Mouse (Mus musculus) kidney, adult 2 months (tissue): ENCODE data around the gene Frmd4a.

ENCODE experiments used
- CTCF ChIP-seq: fragments of 200-500 bp; conservative IDR thresholded peaks from 2 replicates; pipeline ENCODE4 v1.5.1; 2011; ENCODE audit warnings: low read depth, mild to moderate bottlenecking, control low read depth, low read length, moderate library complexity, mixed read lengths; ENCODE audit not compliant: insufficient read depth, insufficient read length
- POLR2A ChIP-seq: fragments of 200-500 bp; IDR thresholded peaks from one replicate; pipeline ENCODE4 v1.6.1; 2011; ENCODE audit warnings: low read depth, low read length, control low read depth

DNA sequence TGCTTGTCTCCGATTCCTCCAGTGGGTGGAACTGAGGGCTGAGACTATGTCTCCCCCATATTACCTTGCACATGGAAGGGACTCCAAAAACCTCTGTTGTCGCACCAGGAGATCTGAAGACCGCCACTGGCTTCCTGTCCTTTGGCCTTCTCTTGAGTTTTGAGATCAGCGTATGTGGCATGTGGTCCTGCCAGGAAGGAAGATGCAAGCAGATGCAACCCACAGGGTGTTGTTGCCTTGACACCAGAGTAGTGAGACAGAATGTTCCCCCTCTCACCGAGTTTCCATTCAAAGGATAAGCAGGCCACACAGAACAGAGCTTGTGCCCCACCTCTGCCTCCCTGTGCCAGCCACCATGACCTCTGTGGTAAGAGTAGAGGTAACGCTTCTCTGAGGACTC, 563.1 kb downstream of the Frmd4a start:
- no peak for TF ChIP-seq POLR2A
- no peak for TF ChIP-seq CTCF
